Mouse (Mus musculus) CH12.LX (cell line): ENCODE results near the gene Snx14. TPM values are rescaled to one million over a fixed set of nuclear protein-coding genes. Genes with fewer than 3 reads are reported as not detected.

Experiments
- DNase-seq: peaks from one replicate; pipeline ENCODE4 v3.0.0-alpha.2; 2013; ENCODE audit errors: extremely low read depth
- H3K27ac ChIP-seq: 2 replicates; pipeline ENCODE4 v1.5.1; 2012; ENCODE audit warnings: low read depth, mild to moderate bottlenecking, control low read depth, moderate library complexity; ENCODE audit not compliant: insufficient read depth
- H3K27me3 ChIP-seq: replicated peaks from 2 replicates; pipeline ENCODE3; 2012; ENCODE audit warnings: inconsistent platforms
- H3K36me3 ChIP-seq, 2 experiments: replicated peaks in 1 of 2; 2 replicates each; pipeline versions ENCODE3 to v1.6.1; 2012; ENCODE audit warnings: inconsistent platforms in 1 of 2, low read length in 1 of 2, mild to moderate bottlenecking in 1 of 2, mixed read lengths in 1 of 2, moderate library complexity in 1 of 2; ENCODE audit not compliant: control insufficient read depth in 1 of 2, insufficient read depth in 1 of 2
- H3K4me1 ChIP-seq, 2 experiments: 2 replicates each; pipeline ENCODE4 v1.6.1; 2012; ENCODE audit warnings: inconsistent platforms in 1 of 2, moderate library complexity in 1 of 2; ENCODE audit not compliant: insufficient read depth in 2 of 2, control insufficient read depth in 1 of 2
- H3K4me2 ChIP-seq: 2 replicates; pipeline ENCODE4 v1.6.1; 2012; ENCODE audit warnings: low read depth, mild to moderate bottlenecking, control low read depth; ENCODE audit not compliant: poor library complexity, insufficient read depth, severe bottlenecking
- H3K4me3 ChIP-seq, 3 experiments: fragments of 150-350 bp in 1 of 3; sonication (generic) in 1 of 3; replicated peaks in 1 of 3; 2 replicates each; pipeline versions ENCODE3 to v1.5.1; 2011 to 2012; ENCODE audit warnings: low read depth in 2 of 3, low read length in 2 of 3, mild to moderate bottlenecking in 2 of 3, moderate library complexity in 2 of 3, control low read depth in 1 of 3, improper control_type of control experiment in 1 of 3, inconsistent platforms in 1 of 3, mixed read lengths in 1 of 3; ENCODE audit not compliant: poor library complexity in 1 of 3
- H3K79me2 ChIP-seq: replicated peaks from 2 replicates; pipeline ENCODE4 v1.6.1; 2012; ENCODE audit warnings: mild to moderate bottlenecking, moderate library complexity; ENCODE audit not compliant: control insufficient read depth, poor library complexity, insufficient read depth, severe bottlenecking; ENCODE audit errors: extremely low read depth
- H3K9ac ChIP-seq: 2 replicates; pipeline ENCODE4 v1.6.1; 2012; ENCODE audit warnings: low read depth, mild to moderate bottlenecking, control low read depth, moderate library complexity; ENCODE audit not compliant: insufficient read depth
- H3K9me3 ChIP-seq: replicated peaks from 2 replicates; pipeline ENCODE3; 2012; ENCODE audit warnings: low read length, inconsistent platforms, mixed read lengths
- BHLHE40 ChIP-seq: IDR thresholded peaks from 2 replicates; pipeline ENCODE4 v1.6.1; 2011; ENCODE audit warnings: mild to moderate bottlenecking, low read depth, low read length, improper control_type of control experiment
- E2F4 ChIP-seq: IDR thresholded peaks from 2 replicates; pipeline ENCODE4 v1.6.1; 2011; ENCODE audit warnings: low read depth, low read length, improper control_type of control experiment; ENCODE audit not compliant: insufficient replicate concordance
- EP300 ChIP-seq: IDR thresholded peaks from 2 replicates; pipeline ENCODE4 v1.6.1; 2011; ENCODE audit warnings: low read length, improper control_type of control experiment
- ETS1 ChIP-seq: conservative IDR thresholded peaks from 2 replicates; pipeline ENCODE4 v1.6.1; 2012; ENCODE audit warnings: low read depth, mild to moderate bottlenecking, inconsistent platforms, low read length, improper control_type of control experiment, moderate library complexity
- GABPA ChIP-seq: IDR thresholded peaks from 2 replicates; pipeline ENCODE4 v1.6.1; 2012; ENCODE audit warnings: low read depth, low read length, improper control_type of control experiment, inconsistent platforms; ENCODE audit not compliant: insufficient replicate concordance
- JUN ChIP-seq: IDR thresholded peaks from 2 replicates; pipeline ENCODE4 v1.6.1; 2011; ENCODE audit warnings: low read depth, mild to moderate bottlenecking, low read length, improper control_type of control experiment, moderate library complexity; ENCODE audit not compliant: insufficient read depth
- JUND ChIP-seq: conservative IDR thresholded peaks from 2 replicates; pipeline ENCODE4 v1.6.1; 2011; ENCODE audit warnings: low read depth, low read length, improper control_type of control experiment
- KAT2A ChIP-seq: IDR thresholded peaks from 2 replicates; pipeline ENCODE4 v1.6.1; 2012; ENCODE audit warnings: low read length, improper control_type of control experiment, inconsistent platforms; ENCODE audit not compliant: insufficient replicate concordance
- MXI1 ChIP-seq: IDR thresholded peaks from 2 replicates; pipeline ENCODE4 v1.6.1; 2011; ENCODE audit warnings: mild to moderate bottlenecking, low read depth, low read length, improper control_type of control experiment
- MYC ChIP-seq: IDR thresholded peaks from 2 replicates; pipeline ENCODE4 v1.6.1; 2011; ENCODE audit warnings: low read depth, mild to moderate bottlenecking, improper control_type of control experiment, low read length
- NRF1 ChIP-seq: IDR thresholded peaks from 2 replicates; pipeline ENCODE4 v1.6.1; 2014; ENCODE audit warnings: low read depth, mild to moderate bottlenecking, inconsistent platforms, low read length, improper control_type of control experiment, moderate library complexity
- SMC3 ChIP-seq: IDR thresholded peaks from 2 replicates; pipeline ENCODE4 v1.6.1; 2011; ENCODE audit warnings: low read depth, low read length, improper control_type of control experiment
- TBP ChIP-seq: conservative IDR thresholded peaks from 2 replicates; pipeline ENCODE4 v1.6.1; 2011; ENCODE audit warnings: low read depth, low read length, improper control_type of control experiment
- USF1 ChIP-seq: IDR thresholded peaks from 2 replicates; pipeline ENCODE4 v1.6.1; 2014; ENCODE audit warnings: low read depth, mild to moderate bottlenecking, inconsistent platforms, low read length, improper control_type of control experiment
- ZKSCAN1 ChIP-seq: IDR thresholded peaks from 2 replicates; pipeline ENCODE4 v1.6.1; 2012; ENCODE audit warnings: low read depth, inconsistent platforms, low read length, improper control_type of control experiment, borderline replicate concordance
- ZMIZ1 ChIP-seq: IDR thresholded peaks from 2 replicates; pipeline ENCODE4 v1.6.1; 2012; ENCODE audit warnings: low read depth, mild to moderate bottlenecking, inconsistent platforms, low read length, improper control_type of control experiment
- ZNF384 ChIP-seq: IDR thresholded peaks from 2 replicates; pipeline ENCODE4 v1.6.1; 2012; ENCODE audit warnings: low read depth, low read length, improper control_type of control experiment, inconsistent platforms
- dilution Hi-C: fragments of 300-500 bp; cut with MboI; formaldehyde crosslinking; loops from 2 replicates; pipeline ENCODE4 v1.14.3; 2020; ENCODE audit warnings: low sequenced_read_pairs; ENCODE audit not compliant: extremely low pct_unique_long_range_greater_than_20kb, extremely low pct_ligation_motif_present
- in situ Hi-C: fragments of 300-500 bp; cut with MboI; formaldehyde crosslinking; loops from 3 replicates; pipeline ENCODE4 v1.14.3; 2019; ENCODE audit warnings: low sequenced_read_pairs, low pct_ligation_motif_present, low pct_unique_long_range_greater_than_20kb, mixed read lengths
- polyA plus RNA-seq: library from polyadenylated mRNA; unstranded; fragments of >175 nt; gene quantifications from 2 replicates; pipeline ENCODE4 v1.2.1, GENCODE M21; 2012; ENCODE audit warnings: low read depth; ENCODE audit not compliant: insufficient read length
- total RNA-seq, 2 experiments: library from RNA; depleted of rRNA; stranded (reverse); fragments of 300-350 nt in 1 of 2; fragments of >200 nt in 1 of 2; gene quantifications; 2 replicates each; pipeline ENCODE4 v1.2.3; 2012 to 2014

Gene Snx14
- total and polyA plus RNA-seq, 3 experiments, result 8.7 to 17.4 (median 10.6) TPM

DNA sequence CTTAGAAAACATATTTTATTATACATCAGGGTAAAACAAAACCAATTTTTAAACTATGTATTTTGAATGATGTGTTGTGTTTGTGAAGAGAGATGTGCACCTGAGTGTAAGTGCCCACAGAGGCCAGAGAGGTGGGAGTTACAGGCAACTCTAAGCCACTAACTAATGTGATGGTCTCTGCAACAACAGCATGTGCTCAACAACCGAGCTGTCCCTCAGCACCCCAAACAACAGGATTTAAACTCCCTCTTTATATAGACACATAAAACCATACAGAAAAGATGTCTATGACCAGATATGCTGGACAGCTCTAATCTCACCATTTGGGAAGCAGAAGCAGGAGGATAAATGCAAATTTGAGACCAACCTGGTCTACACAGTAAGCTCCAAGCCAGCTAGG is 58.2 kb downstream of the Snx14 start:
- TF ChIP-seq ZMIZ1 (no peak), BHLHE40 (no peak), TBP (no peak), ETS1 (no peak), NRF1 (no peak), KAT2A (no peak), ZKSCAN1 (no peak)
- H3K79me2 ChIP-seq, result no peaks in the 10 kb centered on the region
- DNase-seq, result no peak
- dilution Hi-C loops, result no loop called here
- no peaks in the 10 kb centered on the region for H3K9me3 ChIP-seq
- peaks cover 18 to 54% of the 10 kb centered on the region in 2 experiments for H3K36me3 ChIP-seq
- no peak overlapping the region for H3K27ac ChIP-seq
- H3K4me2 ChIP-seq, result no peak overlapping the region
- no peak overlapping the region for H3K9ac ChIP-seq
- in situ Hi-C loops, result no loop called here
- no peaks in the 10 kb centered on the region for H3K4me1 ChIP-seq
- H3K27me3 ChIP-seq, result no peaks in the 10 kb centered on the region
- no peak overlapping the region for H3K4me3 ChIP-seq

DNA sequence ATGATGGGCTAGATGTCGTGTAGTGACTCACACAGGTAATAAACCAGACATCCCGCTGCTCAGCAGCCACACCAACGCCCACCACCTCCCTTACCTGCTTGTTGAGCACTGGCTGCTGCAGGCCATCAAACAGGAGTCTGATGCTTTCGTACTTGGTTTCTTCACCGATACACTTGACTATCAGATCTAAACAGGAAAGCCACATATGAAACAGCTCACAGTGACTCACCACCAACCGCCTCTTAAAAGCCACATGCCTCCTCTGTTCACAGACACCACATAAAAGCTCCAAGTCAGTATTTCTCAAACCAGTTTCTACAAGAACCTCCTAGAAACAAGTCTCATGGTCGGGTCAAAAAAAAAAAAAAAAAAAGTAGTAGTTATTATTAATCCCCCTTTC is 58.7 kb downstream of the Snx14 start:
- Histone ChIP-seq H3K36me3 (peaks cover 18 to 54% of the 10 kb centered on the region in 2 experiments), H3K27ac (no peak overlapping the region), H3K79me2 (no peaks in the 10 kb centered on the region), H3K4me2 (no peak overlapping the region), H3K4me3 (no peak overlapping the region), H3K27me3 (no peaks in the 10 kb centered on the region), H3K9ac (no peak overlapping the region), H3K4me1 (no peaks in the 10 kb centered on the region), H3K9me3 (no peaks in the 10 kb centered on the region)
- no peak for DNase-seq
- in situ Hi-C loops, result no loop called here
- no peak for TF ChIP-seq KAT2A
- no peak for TF ChIP-seq MYC
- TF ChIP-seq USF1, result no peak
- TF ChIP-seq ZNF384, result no peak
- no peak for TF ChIP-seq E2F4
- TF ChIP-seq JUN, result no peak
- no peak for TF ChIP-seq GABPA
- no peak for TF ChIP-seq SMC3
- TF ChIP-seq JUND, result no peak
- no peak for TF ChIP-seq ZMIZ1
- no peak for TF ChIP-seq EP300
- no peak for TF ChIP-seq MXI1
- dilution Hi-C loops, result no loop called here
